Mouse (Mus musculus) heart, embryonic 11.5 days (tissue): ENCODE results near the gene 1700015G11Rik. TPM values are rescaled to one million over a fixed set of nuclear protein-coding genes. Genes with fewer than 3 reads are reported as not detected.

Experiments used
- ATAC-seq: fragments of 200-750 bp; cut with Nextera tagmentation; replicated peaks from 2 replicates; pipeline ENCODE4 v1.8.0; 2017; ENCODE audit warnings: moderate library complexity; ENCODE audit not compliant: insufficient number of reproducible peaks, low FRiP score, low TSS enrichment
- H3K27ac ChIP-seq: fragments of 300-500 bp; sonication (generic); 2 replicates; pipeline ENCODE4 v1.5.1; 2014; ENCODE audit warnings: mild to moderate bottlenecking, low read depth, low read length
- H3K27me3 ChIP-seq: fragments of 300-500 bp; sonication (generic); 2 replicates; pipeline ENCODE4 v1.6.1; 2014; ENCODE audit warnings: mild to moderate bottlenecking, low read length, mixed read lengths; ENCODE audit not compliant: control insufficient read depth, insufficient read depth
- H3K36me3 ChIP-seq: fragments of 300-500 bp; sonication (generic); 2 replicates; pipeline ENCODE4 v1.6.1; 2014; ENCODE audit warnings: mild to moderate bottlenecking, low read length, moderate library complexity, mixed read lengths; ENCODE audit not compliant: control insufficient read depth, insufficient read depth
- H3K4me1 ChIP-seq: fragments of 300-500 bp; sonication (generic); 2 replicates; pipeline ENCODE4 v1.6.1; 2014; ENCODE audit warnings: low read length; ENCODE audit not compliant: control insufficient read depth, insufficient read depth
- H3K4me2 ChIP-seq: fragments of 300-500 bp; sonication (generic); 2 replicates; pipeline ENCODE4 v1.6.1; 2014; ENCODE audit warnings: mild to moderate bottlenecking, moderate library complexity
- H3K4me3 ChIP-seq: fragments of 300-500 bp; sonication (generic); 2 replicates; pipeline ENCODE4 v1.5.1; 2014; ENCODE audit warnings: low read depth, low read length
- H3K9ac ChIP-seq: fragments of 300-500 bp; sonication (generic); 2 replicates; pipeline ENCODE4 v1.6.1; 2014; ENCODE audit warnings: mild to moderate bottlenecking, low read depth, low read length, moderate library complexity
- H3K9me3 ChIP-seq: fragments of 300-500 bp; sonication (generic); replicated peaks from 2 replicates; pipeline ENCODE4 v1.6.1; 2016; ENCODE audit warnings: low read length; ENCODE audit not compliant: control insufficient read depth
- WGBS: fragments of 180-500 bp; shearing (Covaris S2); extraction: QIAGEN DNeasy Blood & Tissue Kit; methylation state at CpG from one replicate; pipeline ENCODE4 v1.1.7; 2014; ENCODE audit not compliant: insufficient replicate concordance; 5-methylcytosine and 5-hydroxymethylcytosine counted together
- polyA plus RNA-seq: library from polyadenylated mRNA; unstranded; fragments of >200 nt; fragmentation: Nextera tagmentation; extraction: Ambion mirVana; gene quantifications from 2 replicates; pipeline ENCODE4 v1.2.1, GENCODE M21; 2014

The 1700015G11Rik gene
- polyA plus RNA-seq, 1 experiment from 2014 or later: not detected

DNA sequence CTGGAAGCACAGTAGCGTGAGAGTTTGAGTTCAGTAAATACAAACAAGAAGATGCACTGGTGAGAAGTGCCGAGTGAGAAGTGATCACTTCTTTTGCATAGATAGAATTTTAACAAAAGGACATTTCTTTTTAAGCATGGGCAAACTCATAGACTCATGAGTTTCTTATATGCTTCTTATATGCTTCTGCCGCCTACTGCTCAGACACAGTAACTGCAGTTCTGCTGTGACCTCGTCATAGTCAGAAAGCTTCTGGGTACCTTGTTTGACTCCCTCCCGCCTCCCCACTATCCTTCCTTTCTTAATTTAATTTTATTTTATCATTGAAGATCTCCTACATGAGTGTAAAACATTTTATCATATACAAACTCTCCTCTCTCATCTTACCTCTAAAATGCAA, 36.3 kb downstream of the 1700015G11Rik start:
- no peaks in the 10 kb centered on the region for H3K36me3 ChIP-seq
- no peak overlapping the region for H3K27ac ChIP-seq
- no peaks in the 10 kb centered on the region for H3K9me3 ChIP-seq
- ATAC-seq: no peak
- no peak overlapping the region for H3K4me3 ChIP-seq
- peaks cover 4% of the 10 kb centered on the region; the same call in 1 of the 2 replicates for H3K4me1 ChIP-seq
- WGBS: 46% methylated on average over 5 of the region's 5 CpGs
- no peak overlapping the region for H3K4me2 ChIP-seq
- no peak overlapping the region for H3K9ac ChIP-seq
- H3K27me3 ChIP-seq: no peaks in the 10 kb centered on the region

DNA sequence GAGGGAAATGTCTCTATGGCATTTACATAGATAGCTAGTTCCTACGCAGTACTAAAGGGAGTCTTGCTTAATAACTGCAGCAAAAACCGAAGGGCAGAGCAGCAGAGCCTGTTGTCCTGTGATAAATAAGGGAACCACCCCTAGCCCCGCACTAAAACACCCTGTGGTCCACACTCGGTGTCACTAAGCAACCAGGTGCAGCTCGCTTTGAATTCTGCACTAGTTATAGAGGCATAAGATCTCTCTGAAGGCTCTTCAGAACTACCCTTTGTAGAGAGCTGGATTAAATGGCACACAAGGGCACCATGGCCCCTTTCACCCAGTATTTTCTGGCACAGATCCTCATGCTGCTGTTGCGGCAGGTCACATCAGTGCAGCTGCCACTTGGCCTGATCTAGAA, 40.3 kb downstream of the 1700015G11Rik start:
- WGBS: 74% methylated on average over 6 of the region's 6 CpGs
- no peaks in the 10 kb centered on the region for H3K9me3 ChIP-seq
- ATAC-seq: no peak
- no peak overlapping the region for H3K4me3 ChIP-seq
- H3K4me1 ChIP-seq: no peaks in the 10 kb centered on the region
- H3K27me3 ChIP-seq: no peaks in the 10 kb centered on the region
- no peak overlapping the region for H3K4me2 ChIP-seq
- H3K36me3 ChIP-seq: no peaks in the 10 kb centered on the region
- no peak overlapping the region for H3K9ac ChIP-seq
- no peak overlapping the region for H3K27ac ChIP-seq

DNA sequence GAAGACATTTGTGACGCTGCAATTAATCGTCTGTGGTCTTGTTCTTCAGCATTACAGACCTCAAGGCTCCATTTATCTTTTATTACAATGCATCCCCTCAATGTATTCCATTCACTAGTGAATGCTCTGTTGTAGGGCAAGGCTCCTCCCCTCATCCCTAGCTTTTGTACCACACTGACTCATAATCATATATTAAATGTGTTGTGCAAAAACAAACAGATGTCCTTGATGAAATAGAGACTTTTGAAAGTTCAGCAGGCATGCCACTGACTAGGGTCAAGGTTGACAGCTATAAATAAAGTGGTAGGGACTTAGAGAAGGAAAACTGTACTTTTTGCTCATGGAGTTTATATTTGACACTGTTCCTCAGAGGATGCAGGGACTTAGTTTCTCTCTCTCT, 42.0 kb downstream of the 1700015G11Rik start:
- no peak overlapping the region for H3K4me3 ChIP-seq
- H3K4me2 ChIP-seq: no peak overlapping the region
- WGBS: 79% methylated on average over 2 of the region's 2 CpGs
- no peak for ATAC-seq
- no peak overlapping the region for H3K27ac ChIP-seq
- H3K36me3 ChIP-seq: no peaks in the 10 kb centered on the region
- no peaks in the 10 kb centered on the region for H3K4me1 ChIP-seq
- H3K9me3 ChIP-seq: no peaks in the 10 kb centered on the region
- no peak overlapping the region for H3K9ac ChIP-seq
- H3K27me3 ChIP-seq: no peaks in the 10 kb centered on the region; the same call in 1 of the 2 replicates

DNA sequence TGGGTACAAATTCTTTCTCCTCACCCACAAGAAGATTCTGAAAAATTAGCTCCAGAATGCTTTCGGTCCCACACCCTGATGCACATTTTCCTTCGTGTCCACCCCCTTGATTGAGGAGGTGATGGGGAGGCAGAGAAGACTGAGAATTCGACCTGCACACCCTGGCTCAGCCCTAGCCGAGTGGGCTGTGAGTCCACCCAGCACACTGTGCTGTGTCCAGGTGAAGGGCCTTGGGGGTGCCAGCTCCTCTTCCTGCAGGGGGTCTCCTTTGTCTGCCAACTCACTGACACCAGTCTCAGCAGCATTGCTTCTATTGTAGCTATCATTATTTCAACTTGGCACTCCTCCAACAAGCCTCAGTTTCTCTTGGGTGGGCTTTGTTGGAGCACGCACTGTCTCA, 42.4 kb downstream of the 1700015G11Rik start:
- Histone ChIP-seq H3K4me1 (no peaks in the 10 kb centered on the region), H3K27ac (no peak overlapping the region), H3K27me3 (no peaks in the 10 kb centered on the region; the same call in 1 of the 2 replicates), H3K4me3 (no peak overlapping the region), H3K4me2 (no peak overlapping the region), H3K36me3 (no peaks in the 10 kb centered on the region), H3K9ac (no peak overlapping the region), H3K9me3 (no peaks in the 10 kb centered on the region)
- WGBS: 71% methylated on average over 5 of the region's 5 CpGs
- 0 out of 2 replicates have a peak, but pooled peaks have one; percentile 22 for ATAC-seq

DNA sequence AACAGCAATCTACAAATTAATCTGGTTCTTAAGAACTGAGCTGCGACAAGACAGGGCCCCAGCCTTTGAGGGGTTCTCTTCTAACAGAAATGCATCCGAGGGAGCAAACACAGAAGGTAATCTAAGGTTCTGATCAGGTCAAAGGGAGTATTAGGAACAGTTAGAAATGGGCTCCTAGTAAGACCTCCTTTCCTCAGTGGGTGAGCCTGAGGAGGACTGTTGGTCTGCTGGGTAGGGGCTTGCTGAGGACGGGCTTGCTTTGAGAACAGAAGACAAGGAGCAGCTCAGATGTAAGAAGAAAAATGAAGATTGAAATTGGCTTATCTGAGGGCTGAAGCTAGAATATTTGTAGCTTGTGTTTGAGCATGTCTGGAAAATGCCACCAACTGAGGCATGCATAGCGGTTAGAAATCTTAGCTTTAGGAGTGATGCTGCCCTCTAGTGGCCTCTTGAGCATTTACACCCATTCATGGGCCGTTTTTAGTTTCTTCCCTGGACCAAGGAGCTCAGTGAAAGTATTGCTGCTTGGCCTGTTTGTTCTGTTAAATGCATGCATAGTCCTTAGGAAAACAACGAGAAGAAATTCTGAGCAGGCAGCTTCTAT, 43.2 kb downstream of the 1700015G11Rik start:
- no peaks in the 10 kb centered on the region; the same call in 1 of the 2 replicates for H3K27me3 ChIP-seq
- H3K4me1 ChIP-seq: no peaks in the 10 kb centered on the region
- no peaks in the 10 kb centered on the region for H3K36me3 ChIP-seq
- no peak overlapping the region for H3K4me3 ChIP-seq
- H3K9me3 ChIP-seq: no peaks in the 10 kb centered on the region
- no peak overlapping the region for H3K4me2 ChIP-seq
- WGBS: 34% methylated on average over 6 of the region's 6 CpGs
- ATAC-seq: no peak
- no peak overlapping the region for H3K27ac ChIP-seq
- no peak overlapping the region for H3K9ac ChIP-seq

DNA sequence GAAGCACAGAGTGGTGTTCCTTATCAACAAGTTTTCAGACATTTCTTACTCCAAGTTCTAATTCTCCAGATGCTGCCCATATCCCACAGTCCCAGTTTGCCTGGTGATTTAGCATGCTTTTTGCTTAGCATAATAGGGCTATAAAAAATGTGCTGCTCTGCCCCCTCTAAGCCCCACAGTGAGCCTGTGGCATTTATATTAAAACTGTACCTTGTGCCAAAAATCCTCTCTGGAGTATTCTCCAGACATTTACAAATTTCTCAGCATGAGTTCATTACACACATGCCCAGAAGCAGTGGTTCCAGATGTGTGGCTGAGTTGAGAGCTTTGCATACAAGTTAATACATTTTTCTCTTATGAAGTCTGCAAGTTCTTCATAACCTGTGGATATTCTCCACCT, 46.1 kb downstream of the 1700015G11Rik start:
- Histone ChIP-seq H3K27ac (no peak overlapping the region), H3K4me3 (no peak overlapping the region), H3K9me3 (no peaks in the 10 kb centered on the region), H3K4me1 (no peaks in the 10 kb centered on the region), H3K4me2 (no peak overlapping the region), H3K36me3 (no peaks in the 10 kb centered on the region), H3K9ac (no peak overlapping the region), H3K27me3 (no peaks in the 10 kb centered on the region; the same call in 1 of the 2 replicates)
- ATAC-seq: no peak

DNA sequence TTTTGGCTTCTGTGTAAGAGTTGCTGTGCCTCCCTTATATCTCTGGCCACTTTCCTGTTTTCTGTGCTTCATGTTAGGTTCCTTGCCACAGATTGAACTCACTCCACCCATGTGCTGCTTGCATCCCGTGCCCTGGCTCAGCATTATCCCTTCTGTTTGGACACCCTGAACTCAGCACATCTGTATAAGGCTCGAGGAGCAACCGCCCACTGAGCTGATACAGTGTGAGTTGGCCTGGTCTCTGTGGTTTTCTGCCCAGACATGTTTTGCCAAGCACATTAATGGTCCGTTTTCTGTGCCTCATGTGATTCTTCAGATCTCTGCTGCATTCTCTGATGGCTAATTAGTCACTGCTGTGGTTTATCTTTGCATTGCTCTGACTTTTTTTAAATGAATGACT, 47.9 kb downstream of the 1700015G11Rik start:
- H3K27ac ChIP-seq: no peak overlapping the region
- H3K27me3 ChIP-seq: no peaks in the 10 kb centered on the region; the same call in 1 of the 2 replicates
- 75% methylated on average over 4 of the region's 4 CpGs for WGBS
- H3K4me2 ChIP-seq: no peak overlapping the region
- H3K36me3 ChIP-seq: no peaks in the 10 kb centered on the region
- no peaks in the 10 kb centered on the region for H3K9me3 ChIP-seq
- H3K4me3 ChIP-seq: no peak overlapping the region
- no peaks in the 10 kb centered on the region for H3K4me1 ChIP-seq
- H3K9ac ChIP-seq: no peak overlapping the region
- no peak for ATAC-seq

DNA sequence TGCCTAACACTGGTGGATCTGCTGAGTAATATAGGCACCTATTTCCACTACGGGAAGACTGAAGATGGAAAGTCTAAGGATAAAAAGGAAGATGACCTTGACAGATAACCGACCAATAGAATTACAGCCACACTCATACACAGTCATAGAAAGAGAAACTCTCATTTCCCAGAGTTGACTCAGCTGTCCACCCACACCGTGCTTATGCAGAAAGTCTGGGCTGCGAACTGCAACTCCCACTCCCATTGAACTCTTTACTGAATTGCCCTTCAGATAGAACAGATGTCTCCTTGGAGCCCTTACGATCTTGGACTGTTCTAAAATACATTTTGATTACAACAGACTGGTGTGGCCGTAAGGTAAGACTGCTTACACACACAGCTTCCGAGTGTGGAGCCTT, 50.8 kb downstream of the 1700015G11Rik start:
- Histone ChIP-seq H3K36me3 (no peaks in the 10 kb centered on the region), H3K9me3 (no peaks in the 10 kb centered on the region), H3K4me3 (no peak overlapping the region), H3K4me1 (no peaks in the 10 kb centered on the region), H3K9ac (no peak overlapping the region), H3K4me2 (no peak overlapping the region), H3K27ac (no peak overlapping the region), H3K27me3 (no peaks in the 10 kb centered on the region; the same call in 1 of the 2 replicates)
- ATAC-seq: no peak
- 82% methylated on average over 7 of the region's 7 CpGs for WGBS

DNA sequence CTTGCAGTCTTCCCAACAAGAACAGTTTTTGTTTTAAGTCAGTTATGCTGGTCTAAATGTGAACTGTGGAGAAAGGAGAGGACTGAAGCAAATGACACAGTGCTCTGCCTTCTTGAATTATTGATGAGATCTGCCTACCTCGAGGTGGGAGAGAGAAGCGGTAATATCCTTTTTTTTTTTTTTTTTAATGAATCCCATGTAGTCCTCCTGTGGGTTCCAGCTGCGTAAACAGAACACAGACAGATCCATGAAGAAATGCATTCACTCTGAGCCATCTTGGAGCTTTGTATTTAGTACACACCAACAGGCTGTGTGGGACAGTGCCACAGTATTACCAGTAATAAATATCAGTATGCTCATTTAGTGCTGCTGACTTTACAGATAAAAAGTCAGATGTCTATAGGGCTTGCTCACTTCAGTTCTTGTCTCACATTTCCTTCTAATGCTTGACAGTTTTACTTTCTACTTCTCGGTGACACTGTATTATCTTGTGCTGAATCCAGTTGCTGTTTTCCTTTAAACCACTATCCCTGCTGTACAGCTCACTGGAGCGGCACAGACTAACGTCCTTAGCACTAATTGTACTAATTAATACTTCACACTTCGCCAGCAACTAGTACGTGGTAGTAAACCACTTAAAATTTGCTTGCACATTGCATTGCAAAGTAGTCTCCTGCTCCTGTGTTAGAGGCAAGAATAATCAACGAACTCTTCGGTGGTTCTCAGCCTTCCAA, 53.1 kb downstream of the 1700015G11Rik start:
- no peak overlapping the region for H3K4me3 ChIP-seq
- no peak overlapping the region for H3K27ac ChIP-seq
- ATAC-seq: no peak
- no peaks in the 10 kb centered on the region for H3K27me3 ChIP-seq
- 77% methylated on average over 10 of the region's 10 CpGs for WGBS
- no peaks in the 10 kb centered on the region for H3K9me3 ChIP-seq
- no peaks in the 10 kb centered on the region for H3K4me1 ChIP-seq
- H3K9ac ChIP-seq: no peak overlapping the region
- no peak overlapping the region for H3K4me2 ChIP-seq
- no peaks in the 10 kb centered on the region for H3K36me3 ChIP-seq
